Mouse (Mus musculus): ENCODE measurements around the gene Tcte2.
"Not testable (repeated sequence)": the region's sequence is repeated elsewhere in the genome, so short reads cannot be mapped to it uniquely, and the experiment has no call there.

The Tcte2 gene

DNA sequence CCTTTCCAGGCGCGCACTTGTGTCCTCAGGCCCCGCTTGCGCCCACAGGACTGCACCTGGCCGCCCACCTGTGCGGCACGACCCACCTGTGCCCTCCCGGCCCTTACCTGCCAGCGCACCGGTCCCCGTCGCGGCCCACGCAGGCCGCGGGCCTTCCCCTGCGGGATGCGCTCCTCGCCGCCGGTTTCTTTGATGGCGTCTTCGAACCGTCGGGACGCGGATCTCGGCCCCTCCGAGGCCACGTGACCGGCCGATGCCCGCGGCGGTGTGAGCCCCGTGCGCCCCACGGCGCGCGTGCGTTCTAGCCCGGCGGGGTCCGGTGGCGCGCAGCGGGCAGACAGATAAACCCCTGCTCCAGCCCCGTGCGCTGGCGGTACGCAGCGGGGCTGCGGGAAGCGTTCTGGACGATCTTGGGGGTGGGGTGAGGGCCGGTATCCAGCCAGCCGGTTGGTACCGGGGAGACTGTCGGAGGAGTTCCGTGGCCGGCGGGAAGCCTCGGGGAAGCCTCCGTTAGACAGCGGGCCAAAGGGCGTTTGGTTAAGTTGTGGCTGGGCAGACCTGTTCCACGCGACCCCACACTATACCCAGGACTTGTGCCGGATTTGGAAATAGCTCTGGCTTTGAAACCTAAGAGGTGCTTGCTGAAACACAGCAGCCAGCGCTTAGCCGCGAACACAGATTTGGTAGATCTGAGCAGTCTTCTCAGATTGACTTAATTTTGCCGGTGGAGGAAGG lies at the start of gene Tcte2:
Gene Tcte2, minus strand, starts transcription at position 647 of the 735 bp plus-strand sequence.
- peak; percentile 38 for DNase-seq (ENCODE audit: low read depth, low spot score)

DNA sequence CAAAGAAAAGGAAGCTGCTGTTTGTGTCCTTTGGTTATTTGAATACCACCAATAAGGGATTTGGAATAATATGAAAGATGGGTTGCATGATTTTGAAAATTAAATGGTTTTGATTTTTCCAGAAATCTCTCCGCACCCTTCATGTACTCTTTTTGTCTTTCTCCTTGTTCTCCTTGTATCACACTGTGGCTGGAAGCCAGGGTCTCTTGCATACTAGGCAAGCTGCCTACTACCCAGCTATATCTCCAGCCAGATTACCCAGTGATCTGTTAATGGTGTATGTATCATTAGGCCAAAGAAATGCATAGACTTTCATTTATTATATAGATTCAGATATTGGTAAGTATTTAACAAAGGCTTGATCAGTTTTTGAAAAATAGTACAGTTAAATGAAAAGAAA lies 44.4 kb upstream of the Tcte2 start:
- DNase-seq (ENCODE audit: low read depth, low spot score), result no peak

DNA sequence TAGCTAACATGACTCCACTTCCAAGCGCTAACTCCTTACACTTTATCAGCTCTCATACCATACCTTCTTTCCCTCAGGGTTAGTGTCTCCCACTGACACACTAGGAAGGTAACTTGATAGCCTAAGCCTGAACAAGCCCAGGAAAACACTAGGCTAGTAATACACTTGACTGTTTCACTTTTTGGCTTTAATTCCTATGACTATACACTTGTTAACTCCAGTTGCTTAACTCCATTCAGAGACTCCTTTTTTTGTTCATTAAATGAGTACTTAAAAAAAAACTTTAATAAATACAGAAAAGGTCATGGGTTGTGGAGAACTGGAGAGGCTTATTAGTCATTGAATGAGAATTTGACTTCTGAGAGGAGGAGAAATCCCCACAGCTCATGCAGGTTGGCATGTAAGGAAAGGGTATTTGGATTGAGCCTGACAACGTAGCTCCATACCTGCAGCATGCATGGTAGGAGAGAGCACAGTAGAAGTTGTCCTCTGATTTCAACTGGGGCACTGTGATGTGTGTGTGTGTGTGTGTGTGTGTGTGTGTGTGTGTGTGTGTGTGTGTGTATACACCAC lies 41.3 kb upstream of the Tcte2 start:
- no peak for DNase-seq (ENCODE audit: low read depth, low spot score)

DNA sequence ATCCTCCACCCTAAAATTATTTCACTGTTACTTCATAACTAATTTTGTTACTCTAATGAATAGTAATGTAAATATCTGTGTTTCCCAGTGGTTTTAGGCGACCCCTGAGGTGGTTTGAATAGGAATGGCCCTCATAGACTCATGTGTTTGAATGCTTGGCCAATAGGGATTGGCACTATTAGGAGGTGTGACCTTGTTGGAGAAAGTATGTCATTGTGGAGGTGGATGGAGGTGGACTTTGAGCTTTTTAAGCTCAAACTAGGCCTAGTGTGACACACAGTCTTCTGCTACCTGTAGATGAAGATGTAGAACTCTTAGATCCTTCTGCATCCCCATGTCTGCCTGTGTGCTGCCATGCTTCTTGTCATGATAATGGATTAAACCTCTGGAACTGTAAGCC lies 36.1 kb upstream of the Tcte2 start:
- DNase-seq (ENCODE audit: low read depth, low spot score), result no peak

DNA sequence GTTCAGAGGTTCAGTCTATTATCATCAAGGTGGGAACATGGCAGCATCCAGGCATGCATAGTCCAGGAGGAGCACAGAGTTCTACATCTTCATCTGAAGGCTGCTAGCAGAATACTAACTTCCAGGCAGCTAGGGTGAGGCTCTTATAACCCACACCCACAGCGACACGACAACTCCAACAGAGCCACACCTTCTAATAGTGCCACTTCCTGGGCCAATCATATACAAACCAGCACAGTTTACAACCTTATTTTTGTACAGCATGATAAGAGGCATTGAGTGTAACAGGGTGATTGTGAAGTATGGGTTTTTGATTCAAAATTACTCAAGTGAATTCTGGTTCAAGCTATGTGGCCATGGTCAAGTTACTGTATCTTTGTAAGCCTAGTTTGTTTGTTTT lies 28.4 kb upstream of the Tcte2 start:
- not testable (repeated sequence) for DNase-seq (ENCODE audit: low read depth, low spot score)

DNA sequence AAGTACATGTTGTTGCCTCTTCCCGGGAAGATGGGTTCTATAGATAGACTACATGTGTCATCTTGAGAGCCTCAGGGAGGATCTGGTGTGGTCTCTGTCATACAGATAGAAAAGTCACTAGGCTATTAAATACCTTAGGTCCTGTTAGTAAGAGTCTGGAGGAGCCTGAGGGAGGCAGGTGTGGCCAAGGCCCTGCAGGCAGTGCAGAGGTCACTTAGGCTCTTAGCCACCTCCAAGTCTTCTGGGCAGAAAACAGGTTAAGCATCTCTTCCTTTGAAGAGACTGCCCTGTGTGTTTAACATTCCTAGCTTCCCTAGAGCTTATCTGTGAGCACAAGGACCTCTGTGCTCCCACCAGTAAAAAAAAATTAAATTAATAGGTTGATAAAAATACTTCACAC lies 21.8 kb upstream of the Tcte2 start:
- DNase-seq (ENCODE audit: low read depth, low spot score), result no peak

DNA sequence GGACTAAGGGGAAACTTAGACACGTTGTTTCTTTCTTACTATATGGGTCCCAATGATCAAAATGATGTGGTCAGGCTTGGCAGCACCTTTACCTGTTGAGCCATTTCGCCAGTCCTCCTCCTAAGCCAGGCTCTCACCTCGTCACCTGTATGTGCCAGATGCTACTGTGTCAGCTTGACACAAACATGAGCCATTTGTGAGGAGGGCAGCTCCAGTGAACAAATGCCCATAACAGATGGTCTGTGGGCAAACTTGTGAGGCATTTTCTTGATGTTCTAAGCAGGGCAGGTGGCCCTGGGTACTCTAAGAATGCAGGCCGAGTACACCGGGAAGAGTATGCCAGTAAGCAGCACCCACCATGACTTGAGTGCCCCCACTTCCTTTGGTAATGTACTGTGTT lies 20.3 kb upstream of the Tcte2 start:
- no peak for DNase-seq (ENCODE audit: low read depth, low spot score)

DNA sequence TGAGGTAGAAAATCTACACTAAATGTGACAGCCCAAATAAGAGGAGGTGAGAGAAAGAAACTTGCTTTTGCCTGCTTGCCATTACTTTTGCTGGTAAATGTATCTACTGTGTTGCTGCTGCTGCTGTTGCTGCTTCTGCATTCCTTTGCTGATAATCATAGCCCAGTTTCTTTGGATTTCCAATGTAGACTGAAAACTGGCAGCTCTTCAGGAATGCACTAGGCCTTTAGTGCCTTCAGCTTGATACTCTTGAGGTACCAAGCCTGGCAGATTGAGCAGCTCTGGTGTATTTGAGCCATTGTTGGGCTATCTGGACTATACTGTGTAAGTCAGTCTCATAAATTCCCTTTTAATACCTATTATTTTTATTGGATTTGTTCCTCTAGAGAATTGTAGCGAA lies 17.2 kb upstream of the Tcte2 start:
- no peak for DNase-seq (ENCODE audit: low read depth, low spot score)

DNA sequence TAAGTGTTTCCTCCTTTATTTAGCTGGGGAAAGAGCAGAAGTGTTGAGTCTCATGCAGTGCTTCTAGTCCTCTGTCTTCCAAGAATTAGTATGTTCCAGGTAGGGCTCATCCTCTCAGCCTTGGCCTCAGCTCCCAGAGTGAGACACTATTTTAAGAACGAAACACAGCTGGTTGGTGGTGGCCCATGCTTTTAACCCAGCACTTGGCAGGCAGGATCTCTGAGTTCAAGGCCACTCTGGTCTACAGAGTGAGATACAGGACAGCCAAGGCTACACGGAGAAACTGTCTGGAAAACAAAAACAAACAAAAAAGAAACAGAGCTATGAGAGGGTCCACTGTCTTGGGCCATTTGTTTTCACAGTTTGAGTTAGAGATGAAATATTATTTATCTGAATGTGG lies 16.1 kb upstream of the Tcte2 start:
- no peak for DNase-seq (ENCODE audit: low read depth, low spot score)

DNA sequence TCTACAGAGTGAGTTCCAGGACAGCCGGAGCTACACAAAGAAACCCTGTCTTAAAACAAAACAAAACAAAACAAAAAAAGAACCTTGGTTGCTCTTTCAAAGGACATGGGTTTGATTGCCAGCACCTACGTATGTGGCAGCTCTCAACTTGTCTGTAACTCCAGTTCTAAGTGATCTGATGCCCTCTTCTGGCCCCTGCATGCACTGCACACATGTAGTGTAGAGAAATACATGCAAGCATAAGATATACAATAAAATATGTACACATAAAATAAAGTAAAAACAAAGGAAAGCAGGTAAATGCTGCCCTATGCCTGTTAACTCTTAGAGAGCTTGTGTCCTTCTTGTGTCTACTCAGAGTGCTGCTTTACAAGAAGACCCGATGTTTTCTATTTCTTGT lies 7.6 kb upstream of the Tcte2 start:
- DNase-seq (ENCODE audit: low read depth, low spot score), result no peak

DNA sequence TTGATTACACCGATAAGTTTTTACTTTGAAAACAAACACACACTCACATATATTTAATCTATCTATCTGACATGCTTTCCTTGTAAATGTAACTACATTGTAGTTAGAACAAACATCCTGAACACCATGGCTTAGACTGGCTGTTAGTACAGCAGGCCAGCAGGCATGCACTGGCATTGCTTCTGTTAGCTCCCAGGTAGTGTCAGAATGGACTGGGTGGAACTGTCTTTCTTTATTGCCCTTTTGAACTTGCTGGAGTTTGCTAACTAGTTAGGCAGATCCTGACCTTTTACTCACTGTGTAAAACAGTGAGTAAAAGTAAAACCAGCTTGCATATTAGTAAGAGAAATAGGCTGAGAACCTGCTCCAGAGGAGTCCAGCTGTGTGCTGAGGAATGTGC lies 6.9 kb upstream of the Tcte2 start:
- no peak for DNase-seq (ENCODE audit: low read depth, low spot score)

DNA sequence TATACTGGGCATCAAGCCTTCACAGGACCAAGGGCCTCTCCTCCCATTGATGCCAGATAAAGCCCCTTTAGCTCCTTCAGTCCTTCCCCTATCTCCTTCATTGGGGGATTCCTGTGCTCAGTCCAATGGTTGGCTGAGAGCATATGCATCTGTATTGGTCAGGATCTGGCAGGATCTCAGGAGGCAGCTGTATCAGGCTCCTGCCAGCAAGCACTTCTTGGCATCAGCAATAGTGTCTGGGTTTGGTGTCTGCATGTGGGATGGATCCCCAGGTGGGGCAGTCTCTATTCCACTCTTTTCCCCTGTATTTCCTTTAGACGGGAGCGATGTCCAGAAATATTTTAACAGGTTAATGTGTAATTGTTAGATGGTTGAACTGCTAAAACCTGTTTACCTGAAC lies 3.3 kb upstream of the Tcte2 start:
- DNase-seq (ENCODE audit: low read depth, low spot score), result not testable (repeated sequence)

DNA sequence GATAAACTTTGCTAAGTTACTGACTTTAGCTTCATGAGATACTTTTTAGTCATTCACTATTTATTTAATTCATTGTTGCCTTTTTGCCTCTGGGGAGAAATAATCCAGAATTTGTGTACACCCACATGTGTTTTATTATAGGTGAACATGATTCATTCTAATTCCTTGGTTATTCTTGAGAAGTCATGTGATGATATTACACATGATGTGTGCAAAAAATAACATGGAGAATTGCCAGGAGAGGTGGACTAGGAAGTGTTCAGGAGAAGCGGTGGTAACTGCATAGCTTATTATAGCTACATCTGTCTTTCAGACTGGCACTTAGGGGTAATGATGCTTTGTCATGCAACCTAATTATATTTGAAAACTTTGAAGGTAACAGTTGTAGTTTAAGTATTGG lies 2.2 kb upstream of the Tcte2 start:
- no peak for DNase-seq (ENCODE audit: low read depth, low spot score)

DNA sequence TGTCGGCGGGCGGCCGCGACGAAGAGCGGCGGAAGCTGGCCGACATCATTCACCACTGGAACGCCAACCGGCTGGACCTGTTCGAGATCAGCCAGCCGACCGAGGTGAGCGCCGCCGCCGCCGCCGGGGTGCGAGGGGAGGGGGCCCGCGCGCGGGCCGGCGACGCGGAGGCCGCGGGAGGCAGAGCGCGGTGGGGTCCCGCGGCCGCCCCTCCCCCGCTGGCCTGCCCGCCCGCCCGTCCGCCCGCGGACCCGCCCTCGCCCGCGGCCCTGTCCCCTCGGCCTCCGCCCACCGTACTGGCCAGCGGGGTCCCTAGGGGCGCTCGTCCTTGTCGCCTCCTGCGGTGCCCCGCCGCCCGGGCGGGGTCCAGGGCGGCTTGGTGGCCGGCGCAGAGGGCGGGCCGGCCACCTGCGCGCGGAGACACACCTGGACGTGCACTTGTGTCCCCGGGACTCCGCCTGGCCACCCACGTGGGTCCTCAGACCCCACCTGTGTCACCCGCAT lies 898 bp downstream of the Tcte2 start:
- DNase-seq (ENCODE audit: low read depth, low spot score), result no peak

DNA sequence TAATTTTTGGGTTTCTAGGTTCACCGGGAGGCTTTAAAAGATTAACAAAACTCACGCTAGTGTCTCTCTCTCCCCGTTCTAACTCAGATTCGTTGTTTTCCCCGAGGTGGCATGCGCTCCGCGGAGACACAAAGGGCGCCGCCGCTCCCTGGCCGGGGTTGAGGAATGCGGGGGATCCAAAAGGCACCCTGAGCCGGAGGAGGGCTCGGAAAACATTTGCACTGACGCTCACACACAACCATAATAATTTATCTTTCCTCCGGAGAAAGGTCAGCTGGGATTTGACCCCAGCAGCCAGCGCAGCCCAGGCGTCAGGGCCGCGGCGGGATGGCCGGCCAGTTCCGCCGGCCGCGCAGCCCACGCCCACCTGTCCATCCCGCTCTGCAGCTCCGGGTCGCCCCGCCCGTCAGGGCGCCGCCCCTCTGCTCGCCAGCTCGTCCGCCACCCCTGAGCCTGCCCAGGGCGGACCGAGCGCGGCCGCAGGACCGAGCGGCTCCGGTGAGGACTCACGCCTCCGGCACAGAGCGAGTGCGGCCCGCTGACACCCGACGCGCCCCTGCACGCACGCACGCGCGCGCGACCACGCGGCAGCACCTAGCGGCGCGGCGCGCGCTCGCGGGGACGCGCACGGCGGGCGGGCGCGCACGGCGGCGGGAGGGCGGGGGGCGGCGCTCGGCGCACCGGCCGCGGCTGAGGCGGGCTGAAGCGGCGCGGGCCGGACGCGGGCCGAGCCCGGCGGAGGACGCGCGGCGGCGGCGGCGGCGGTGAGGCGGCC lies 1.6 kb downstream of the Tcte2 start, which contains the start of gene Afdn:
Gene Afdn, plus strand, starts transcription at position 687 of the 775 bp plus-strand sequence.
- DNase-seq (ENCODE audit: low read depth, low spot score), result peak; percentile 79

DNA sequence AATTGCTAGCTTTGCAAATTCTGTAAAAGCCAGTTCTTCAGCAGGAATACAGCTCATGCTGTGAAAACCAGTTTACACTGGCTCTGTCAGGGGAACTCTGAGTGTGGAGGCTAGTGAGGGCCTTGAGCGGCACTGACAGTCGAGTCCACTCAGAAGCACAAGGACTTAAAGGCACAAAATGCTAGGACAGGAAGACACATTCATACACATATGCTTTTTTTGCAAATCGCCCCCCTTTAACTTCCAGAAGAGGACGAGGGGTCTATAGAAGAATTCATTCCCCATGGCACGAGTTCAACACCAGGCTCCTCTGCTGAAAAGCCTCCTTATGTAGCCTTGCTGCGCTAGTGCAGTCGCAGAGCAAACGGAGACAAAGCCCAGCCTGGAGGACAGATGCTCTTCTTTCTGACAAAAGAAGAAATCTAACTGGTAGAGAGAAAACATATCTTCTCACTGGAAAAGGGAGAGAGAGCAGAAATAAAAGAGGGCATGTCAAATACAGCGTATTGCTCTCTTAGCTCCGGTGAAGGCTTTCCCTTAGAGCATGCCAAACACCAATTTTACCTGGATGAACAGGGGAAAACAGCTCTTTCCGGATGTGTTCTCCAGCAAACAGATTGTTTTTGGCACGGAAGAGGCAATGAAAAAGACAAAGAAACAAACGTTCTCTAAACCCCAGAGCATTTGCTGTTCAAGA lies 2.3 kb downstream of the Tcte2 start:
- DNase-seq (ENCODE audit: low read depth, low spot score), result no peak

DNA sequence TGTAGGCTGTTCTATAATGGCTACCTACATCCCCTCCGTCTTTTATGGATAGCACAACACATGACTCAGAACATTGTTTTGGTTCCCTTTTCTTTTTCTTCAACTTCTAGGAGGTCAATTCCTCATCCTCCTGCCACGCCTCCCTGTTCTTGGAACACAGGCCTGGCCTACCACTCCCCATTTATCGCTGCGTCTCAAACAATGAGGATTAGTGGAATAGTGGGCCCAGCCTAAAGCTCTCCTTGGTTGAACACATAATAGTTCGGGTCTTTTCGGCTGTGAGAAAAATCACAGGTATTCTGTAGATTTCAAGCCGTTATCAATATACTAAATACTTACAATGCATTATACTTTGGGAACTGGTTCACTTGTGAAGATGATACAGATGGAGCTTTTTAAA lies 3.0 kb downstream of the Tcte2 start:
- no peak for DNase-seq (ENCODE audit: low read depth, low spot score)

DNA sequence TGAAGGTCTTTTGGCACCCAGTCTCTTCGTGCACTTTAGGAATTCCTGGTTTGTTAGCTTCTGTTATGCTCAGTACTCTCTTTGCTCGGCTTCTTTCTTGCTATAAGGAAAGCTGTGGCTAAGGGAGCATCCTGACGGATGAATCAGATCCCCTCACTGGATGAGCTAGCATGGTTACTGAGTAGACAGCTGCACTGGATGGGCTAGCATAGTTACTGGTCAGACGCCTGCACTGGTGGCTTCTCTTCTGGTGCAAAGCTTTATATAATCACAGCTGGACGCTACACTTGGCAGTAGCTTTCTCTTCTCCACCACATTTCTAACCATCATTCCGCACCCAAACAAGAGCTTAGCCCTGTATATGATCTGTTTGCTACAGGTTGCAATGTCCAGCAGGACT lies 6.7 kb downstream of the Tcte2 start:
- no peak for DNase-seq (ENCODE audit: low read depth, low spot score)

DNA sequence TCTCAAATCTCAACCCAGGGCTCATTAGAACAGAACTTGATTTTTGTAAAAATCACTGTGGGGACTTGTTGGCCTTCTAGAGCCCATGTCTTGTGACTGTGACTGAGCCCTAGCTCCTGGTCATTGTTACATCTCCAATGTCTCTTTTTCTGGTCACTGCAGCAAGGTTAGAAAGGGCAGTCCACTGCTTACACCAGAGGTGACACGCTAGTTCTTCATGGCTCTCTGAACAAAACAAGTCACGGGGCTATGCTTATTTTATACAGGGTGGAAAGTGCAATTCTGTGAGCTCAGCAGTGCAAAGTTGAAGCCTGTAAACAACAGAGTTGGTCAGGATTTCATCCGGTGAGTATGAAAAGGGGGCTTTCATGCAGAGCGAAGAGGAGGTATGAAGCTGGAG lies 7.7 kb downstream of the Tcte2 start:
- no peak for DNase-seq (ENCODE audit: low read depth, low spot score)

DNA sequence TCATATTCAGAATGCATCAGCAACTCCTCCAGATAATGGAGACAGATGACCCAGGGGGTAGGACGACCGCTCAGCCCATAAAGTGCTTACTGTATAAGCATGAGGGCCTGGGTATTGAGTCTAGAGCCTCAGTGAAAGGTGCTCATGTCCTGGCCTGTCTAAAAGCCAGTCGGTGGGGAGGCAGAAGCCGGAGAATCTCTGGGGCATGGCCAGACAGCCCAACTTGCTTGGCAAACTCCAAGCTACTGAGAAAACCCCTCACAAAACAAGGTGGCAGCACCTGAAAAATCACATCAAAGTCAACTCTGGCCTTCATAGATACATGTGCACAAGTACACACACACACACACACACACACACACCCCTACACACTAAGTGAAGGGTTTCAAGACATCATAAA lies 12.6 kb downstream of the Tcte2 start:
- DNase-seq (ENCODE audit: low read depth, low spot score), result no peak

DNA sequence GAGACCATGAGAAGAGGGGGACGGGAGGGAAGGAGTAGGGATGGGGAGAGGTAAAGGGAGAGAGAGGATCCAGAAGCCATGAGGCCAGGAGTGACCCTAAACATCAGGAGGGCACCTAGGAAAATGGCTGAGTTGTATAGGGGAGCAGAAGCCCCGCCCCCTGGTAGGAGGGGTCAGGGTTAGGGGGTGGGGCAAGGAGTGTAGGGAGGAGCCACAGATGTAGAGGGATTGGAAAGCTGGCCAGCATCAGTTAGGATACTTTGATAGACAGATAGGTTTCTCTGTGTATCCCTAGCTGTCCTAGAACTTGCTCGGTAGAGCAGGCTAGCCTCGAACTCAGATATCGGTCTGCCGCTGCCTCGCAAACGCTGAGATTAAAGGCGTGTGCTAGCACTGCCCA lies 13.9 kb downstream of the Tcte2 start:
- DNase-seq (ENCODE audit: low read depth, low spot score), result no peak

DNA sequence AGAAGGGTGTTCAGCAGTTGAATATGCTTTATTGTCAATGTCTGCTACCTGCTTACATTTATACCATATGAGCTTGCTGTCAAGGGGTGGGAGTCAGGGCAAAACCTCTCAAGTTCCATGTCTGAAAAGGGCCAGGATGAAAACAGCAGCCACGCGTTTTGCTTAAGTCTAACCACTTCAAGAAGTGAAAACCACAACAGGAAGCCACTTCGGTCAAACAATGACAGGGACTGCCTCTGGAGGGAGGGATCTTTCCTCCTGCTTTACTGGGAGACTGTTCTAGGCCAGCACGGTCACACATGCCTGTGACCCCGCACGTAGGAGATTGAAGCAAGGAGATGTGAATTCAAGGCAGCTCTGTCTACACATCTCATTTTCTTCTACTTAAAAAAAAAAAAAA lies 15.3 kb downstream of the Tcte2 start:
- no peak for DNase-seq (ENCODE audit: low read depth, low spot score)

All from retina, postnatal 7 days (tissue).